Mouse (Mus musculus) liver, embryonic 14.5 days (tissue): ENCODE results near the gene Rlf.

Experiments
- CTCF ChIP-seq: IDR thresholded peaks from 2 replicates; pipeline ENCODE4 v1.5.1; 2016; ENCODE audit warnings: antibody characterized with exemption, low read depth, control low read depth
- EP300 ChIP-seq: IDR thresholded peaks from 2 replicates; pipeline ENCODE4 v1.6.1; 2016; ENCODE audit warnings: antibody characterized with exemption, low read depth

DNA sequence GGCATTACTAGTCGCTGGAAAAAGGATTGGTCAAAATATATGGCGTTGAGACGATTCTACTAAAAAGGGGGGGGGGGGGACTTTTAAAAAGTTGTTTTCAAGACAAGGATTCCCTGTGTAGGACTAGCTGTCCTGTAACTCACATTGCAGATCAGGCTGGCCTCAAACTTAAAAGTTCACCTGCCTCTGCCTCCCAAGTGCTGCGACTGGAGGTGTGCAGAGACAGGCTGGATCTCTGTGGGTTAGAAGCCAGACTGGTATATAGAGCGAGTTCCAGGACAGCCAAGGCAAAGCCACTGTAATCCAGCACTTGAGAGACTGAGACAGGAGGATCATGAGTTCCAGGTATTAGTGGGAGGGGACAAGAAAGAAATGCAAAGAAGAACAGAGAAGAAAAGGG lies 605 bp upstream of the Rlf start:
- TF ChIP-seq EP300 (no peak), CTCF (no peak)
